Mouse (Mus musculus) left cerebral cortex, postnatal 25 days (tissue): ENCODE measurements at regions not wholly inside any gene's neighbourhood (a gene's known extent, or its start where the extent isn't known, plus 50 kb on each side); places are given as distances from the start of the nearest gene placed in this dataset.
A peak's percentile ranks its signal among the peaks of the same experiment; 100 is the strongest.

Experiments
- DNase-seq, 2 experiments: peaks; one replicate each; pipeline ENCODE4 v3.0.0; 2022; ENCODE audit warnings: low spot score in 2 of 2, mixed read lengths in 1 of 2
- intact Hi-C: fragments of 180-260 bp; cut with DNase I; formaldehyde crosslinking; loops from one replicate; pipeline ENCODE4 v1.15.1; 2025

DNA sequence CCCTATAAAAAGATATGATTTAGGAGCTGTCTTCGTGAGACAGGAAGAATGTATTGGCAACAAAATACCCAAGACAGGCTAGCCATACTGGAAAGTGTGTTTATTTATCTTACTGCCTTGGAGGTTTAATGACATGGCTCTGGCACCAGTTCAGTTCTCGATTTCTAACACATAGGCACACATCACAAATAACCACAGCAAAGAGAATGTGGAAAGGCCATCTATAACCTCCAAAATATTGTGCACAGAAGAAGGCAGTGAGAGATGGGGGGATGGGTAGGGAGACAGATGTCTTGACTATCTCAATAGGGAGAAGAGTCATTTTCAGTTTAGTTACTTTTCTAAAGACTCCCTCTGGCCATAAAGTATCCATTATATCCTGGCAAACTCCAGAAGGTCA is 90.5 kb downstream of the Minar1 start:
- intact Hi-C loops = no loop called here
- DNase-seq = no peak

DNA sequence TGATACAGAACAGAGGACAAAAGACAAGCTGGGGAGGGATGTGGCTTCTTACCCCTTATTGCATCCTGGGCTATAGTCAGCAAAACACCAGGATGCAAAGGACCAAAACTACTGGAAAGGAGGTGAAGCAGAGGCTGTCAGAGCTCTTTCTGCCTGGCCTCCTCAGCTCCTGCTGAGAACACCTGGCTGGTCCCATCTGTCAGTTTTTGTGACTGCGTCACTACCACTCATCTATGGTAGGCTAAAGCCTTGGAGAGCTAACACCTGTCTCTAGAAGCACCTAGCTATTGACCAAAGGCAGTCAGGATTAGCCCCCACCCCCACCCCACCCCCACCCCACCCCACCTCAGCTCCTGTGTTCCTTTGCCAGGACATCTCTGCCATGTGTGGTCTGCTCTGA is 98.8 kb downstream of the Minar1 start:
- no peak for DNase-seq
- intact Hi-C loops = no loop called here

DNA sequence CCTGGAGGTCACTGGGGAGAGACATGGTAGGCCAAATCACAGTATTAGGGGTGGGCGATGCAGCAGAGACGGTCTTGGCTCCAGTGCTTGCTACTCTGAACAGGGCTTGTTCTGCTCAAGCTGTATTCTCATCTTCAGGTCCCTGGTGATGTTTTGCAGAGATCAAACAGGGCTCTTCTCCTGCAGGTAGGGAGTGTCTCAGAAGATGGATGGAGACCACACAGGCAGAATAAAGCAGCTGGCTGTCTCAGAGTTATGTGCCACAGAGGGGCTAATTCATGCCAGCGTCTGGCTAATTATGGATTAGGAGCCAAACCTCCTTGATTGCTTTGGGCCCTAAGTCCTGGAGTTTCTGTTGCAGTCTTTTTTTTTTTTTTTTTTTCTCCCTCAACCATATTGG is 99.2 kb downstream of the Minar1 start:
- intact Hi-C loops = no loop called here
- DNase-seq = no peak

DNA sequence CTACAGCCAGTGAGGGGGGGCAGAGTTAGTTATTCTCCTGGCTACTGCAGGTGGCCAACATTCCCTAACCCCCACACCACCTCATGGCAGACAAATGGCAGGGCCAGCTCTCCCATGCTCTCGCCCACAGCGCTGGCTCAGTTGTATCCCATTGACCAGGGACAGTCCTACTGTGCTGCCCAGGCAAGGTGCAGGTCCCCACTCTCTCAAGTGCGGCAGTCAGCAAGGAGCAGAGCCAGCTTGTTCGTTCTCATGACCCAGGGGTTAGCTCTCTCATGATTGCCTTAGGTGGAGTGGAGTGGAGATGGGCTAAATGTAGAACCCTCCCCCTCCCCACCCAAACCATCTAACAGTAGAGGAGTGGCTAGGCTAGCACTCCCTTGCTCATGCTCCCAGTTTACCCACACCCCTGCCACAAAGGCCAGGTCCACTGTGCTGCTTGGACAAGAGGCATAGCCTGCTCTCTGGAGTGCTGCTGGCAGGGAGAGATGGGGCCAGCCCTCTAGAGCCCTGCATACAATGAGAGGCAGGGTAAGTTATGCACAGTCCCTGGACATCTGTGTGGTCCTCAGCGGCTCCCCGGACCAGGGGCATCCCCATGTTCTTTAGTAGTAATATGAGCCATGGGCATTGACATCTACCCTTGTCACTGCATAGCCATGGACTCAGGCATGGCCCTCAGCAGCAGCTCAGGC is 114.4 kb downstream of the Minar1 start:
- intact Hi-C loops = no loop called here
- no peak for DNase-seq

DNA sequence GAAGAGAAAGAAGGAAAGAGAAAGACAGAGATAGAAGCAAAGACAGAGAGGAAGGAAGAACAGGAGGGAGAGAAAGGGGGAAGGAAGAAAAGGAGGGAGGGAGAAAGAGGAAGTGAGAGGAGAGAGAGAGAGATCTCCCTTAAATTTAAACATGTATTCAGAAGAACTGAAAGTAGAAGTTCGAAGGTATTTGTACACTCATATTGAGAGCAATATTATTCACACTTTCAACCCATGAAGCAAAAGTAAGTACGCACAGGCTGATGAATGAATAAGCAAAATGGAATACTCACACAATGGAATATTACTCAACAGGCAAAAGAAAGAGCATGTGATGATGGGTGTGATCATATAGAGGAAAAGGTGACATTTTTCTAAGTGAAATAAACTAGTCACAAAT is 120.8 kb downstream of the Minar1 start:
- intact Hi-C loops = no loop called here
- no peak for DNase-seq

DNA sequence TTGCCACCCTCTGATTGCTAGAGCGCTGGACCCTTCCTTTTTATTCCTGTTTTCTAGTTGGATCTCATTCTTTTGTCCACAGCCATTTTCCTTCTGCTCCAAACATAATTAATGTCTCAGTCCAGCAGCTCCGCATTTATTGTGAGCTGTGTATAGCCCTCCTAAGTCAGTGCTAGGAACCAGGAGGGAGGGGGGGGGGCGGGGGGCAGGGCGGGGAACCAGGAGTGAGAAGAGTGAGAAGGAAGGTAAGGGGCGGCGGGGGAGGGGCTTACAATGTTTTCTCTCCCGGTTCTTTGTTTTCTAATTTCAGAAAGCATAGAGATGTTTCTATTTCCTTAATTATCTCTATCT is 125.6 kb downstream of the Minar1 start:
- DNase-seq = no peak
- intact Hi-C loops = no loop called here

DNA sequence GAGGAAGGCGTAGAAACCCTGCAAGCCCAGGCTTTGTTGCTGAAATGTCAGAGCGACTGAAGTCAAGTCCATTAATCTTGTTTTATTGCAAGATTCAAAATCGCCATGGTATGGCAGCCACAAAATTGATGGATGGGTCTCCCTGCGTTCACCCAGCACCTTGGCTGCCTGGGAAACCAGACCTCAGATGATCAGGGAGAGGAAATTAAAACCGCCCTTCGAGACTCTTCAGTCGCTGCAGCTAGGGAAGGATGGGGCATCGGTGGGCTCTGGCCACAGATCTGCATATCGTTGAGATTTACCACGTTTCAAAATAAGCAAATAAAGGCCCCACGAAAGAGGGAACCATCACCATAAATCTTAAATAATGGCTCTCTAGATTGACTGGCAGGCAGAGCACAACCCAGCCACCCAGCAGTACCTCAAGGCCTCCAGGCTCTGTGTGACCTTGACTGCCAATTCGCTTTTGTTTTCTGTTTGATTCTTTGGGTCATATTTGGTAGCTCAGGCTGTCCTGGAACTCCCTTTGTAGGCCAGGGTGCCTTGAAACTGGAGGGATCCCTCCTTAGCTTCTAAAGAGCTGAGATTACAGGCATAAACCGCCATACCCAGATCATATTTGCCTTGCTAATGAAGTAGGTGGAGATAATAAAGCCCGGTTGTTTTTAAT is 126.1 kb downstream of the Minar1 start:
- no peak for DNase-seq
- intact Hi-C loops = no loop called here

DNA sequence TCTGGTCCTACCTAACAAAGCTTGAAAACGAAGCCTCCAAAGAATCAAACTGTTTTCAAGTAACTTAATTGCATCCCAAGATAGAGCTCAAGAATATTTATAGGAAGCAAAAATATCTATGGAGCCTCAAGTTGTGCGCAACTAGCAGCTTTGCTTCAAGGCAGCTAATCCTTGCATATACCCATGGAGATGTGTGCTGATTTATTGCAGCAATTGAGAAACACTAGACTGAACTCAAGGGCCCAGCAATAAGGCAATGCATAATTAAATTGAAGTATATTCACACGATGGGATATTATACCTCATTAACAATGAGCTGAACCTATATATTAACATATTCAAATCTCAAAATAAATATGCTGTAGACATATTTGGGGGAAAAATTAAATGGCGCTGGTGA is 135.3 kb downstream of the Minar1 start:
- intact Hi-C loops = no loop called here

DNA sequence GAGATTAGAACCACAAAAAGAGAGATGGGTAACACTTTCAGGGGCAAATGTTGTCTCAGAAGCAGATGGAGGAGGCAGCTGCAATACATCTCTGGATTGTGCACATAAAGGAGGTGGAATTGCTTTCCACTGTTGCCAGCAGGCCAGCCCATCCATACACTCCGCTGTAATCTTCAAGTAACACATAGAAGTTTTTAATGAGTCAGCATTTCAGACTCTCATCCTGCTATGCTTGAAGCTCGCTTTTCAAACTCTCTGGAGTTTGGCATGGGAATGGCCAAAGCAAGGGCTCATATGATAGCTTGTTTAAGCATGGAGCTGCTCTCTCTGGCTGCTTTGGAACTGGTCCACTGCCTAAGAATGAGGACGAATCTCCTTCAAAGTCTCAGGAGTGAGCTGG is 143.5 kb downstream of the Minar1 start:
- DNase-seq = no peak
- intact Hi-C loops = no loop called here

More for the DNA sequence above, 135.3 kb downstream of the Minar1 start:
- no peak for DNase-seq

DNA sequence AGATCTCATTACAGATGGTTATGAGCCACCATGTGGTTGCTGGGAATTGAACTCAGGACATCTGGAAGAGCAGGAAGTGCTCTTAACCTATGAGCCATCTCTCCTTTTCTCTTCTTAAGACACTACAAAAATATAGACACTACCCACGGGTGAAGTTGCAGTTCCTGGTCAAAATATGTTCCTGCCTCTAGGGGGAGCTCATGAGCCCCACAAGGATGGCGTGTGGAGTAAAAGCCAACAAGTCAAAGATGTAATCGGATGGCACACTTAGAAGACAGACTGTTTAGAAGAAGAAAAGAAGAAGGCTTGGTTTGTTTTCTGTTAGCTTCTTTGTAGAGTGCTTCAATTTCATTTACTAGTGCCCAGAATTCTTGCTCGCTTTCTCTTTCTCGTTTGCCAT is 161.7 kb downstream of the Minar1 start:
- peak; percentile 53 to 58 for DNase-seq
- intact Hi-C loops = loop anchor here (1.0 kb wide), 1 partner anchor 213 kb away; no protein-coding TSS in a partner anchor

DNA sequence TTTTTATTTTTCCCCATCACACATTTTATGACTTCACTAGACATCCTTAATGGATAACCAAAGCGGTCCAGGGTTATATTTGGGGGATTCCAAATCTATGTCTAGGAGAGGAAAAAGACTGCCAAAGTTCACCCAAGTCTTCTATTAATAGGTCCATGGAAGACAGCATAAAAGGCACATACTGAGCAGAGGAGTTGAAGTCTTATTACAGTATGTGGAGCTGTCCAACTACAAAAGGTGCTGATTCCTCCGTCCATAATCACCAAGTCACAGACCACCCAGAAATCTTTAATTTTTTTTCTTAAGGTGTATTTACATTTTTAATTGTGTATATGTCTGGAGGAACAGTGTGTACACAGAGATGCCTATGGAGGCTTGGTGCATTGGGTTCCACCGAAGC is 166.3 kb downstream of the Minar1 start:
- intact Hi-C loops = no loop called here
- no peak for DNase-seq

DNA sequence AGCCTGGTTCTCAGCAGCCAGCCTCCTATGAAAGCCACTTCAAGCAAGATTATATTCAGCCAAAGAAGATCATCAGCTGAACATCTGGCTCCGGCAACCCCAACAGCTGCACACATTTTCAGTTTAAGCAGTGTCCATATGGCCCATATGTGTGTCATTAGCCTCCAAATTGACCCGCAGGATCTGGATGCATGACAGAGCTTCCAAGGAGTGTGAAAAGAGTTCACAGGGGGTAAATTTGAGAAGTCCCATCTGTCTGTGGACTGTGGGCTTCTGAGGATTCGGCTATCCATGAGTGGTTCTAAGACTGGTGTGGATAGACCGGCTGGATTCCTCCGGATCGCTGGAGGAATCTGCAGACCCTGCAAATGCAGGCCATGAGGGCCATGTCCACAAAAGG is 173.3 kb downstream of the Minar1 start:
- DNase-seq = no peak
- intact Hi-C loops = no loop called here
